Mouse (Mus musculus): Measurements from ENCODE around the gene Zdhhc7.

Gene Zdhhc7

DNA sequence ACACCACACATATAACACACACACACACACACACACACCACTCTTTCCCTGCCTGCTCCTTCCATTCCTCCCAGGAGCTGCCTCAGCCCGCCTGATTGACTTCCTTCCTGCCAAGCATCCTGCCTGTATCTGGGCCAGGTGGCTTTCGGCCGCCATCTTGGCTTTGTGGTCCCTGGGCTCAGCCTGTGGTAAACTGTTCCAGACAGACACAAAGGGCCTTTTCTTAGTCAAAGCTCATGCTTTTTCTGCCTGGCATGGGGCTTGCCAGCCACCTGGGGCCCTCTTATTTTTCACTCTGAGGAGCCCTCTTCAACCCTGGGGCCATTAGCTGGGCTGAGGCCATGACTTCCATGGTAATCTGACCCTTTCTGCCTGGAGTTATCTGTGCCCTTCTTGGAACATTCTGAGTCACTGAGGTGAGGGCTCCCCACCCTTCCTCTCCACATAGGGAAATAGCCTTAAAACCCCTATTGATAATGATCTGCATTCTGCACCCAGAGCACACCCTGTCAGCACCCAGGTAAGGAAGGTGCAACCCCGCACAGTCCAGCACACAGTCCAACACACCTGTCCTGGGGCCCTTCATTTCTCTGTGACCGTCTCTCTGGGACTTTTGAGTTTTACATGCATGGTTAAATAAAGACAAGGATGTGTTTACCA lies 68.6 kb downstream of the Zdhhc7 start:
- no peak for DNase-seq

All from B cell, adult 2 months (primary cell).